Mouse (Mus musculus): ENCODE data around the gene Ralgapa1. TPM values are rescaled to one million over a fixed set of nuclear protein-coding genes. Genes with fewer than 3 reads are reported as not detected.

Gene Ralgapa1
- 21.1 and 29.2 TPM in 2 replicates for polyA plus RNA-seq (2012; rRNA removed)

GRCm38 (mm10) chr12:55820661-55821314 is at the start of gene Ralgapa1:
Gene Ralgapa1, minus strand, starts transcription at chr12:55821167.

GRCm38 (mm10) chr12:55836199-55836951 is 15.4 kb upstream of the Ralgapa1 start, which contains the start of gene Brms1l:
Gene Brms1l, plus strand, starts transcription at chr12:55836324.

GRCm38 (mm10) chr12:55598887-55599561 is 221.9 kb downstream of the Ralgapa1 start, which contains the start of gene Insm2:
Gene Insm2, plus strand, starts transcription at chr12:55599427.

GRCm38 (mm10) chr12:55565206-55565605 is 255.8 kb downstream of the Ralgapa1 start, which contains the start of gene Aldoart2:
Gene Aldoart2, plus strand, starts transcription at chr12:55565239.

Other genes with a start within 250 kb of the Ralgapa1 start
- not detected in 2 replicates for gene Insm2, start 221.7 kb downstream of the Ralgapa1 start, polyA plus RNA-seq (2012; rRNA removed)
- gene Brms1l, start 15.2 kb upstream of the Ralgapa1 start, polyA plus RNA-seq (2012; rRNA removed): 10.6 and 11.0 TPM in 2 replicates

All from ovary, adult 2 months (tissue).